Mouse (Mus musculus) heart, embryonic 12.5 days (tissue): ENCODE data around the gene Rabgap1l. TPM values are rescaled to one million over a fixed set of nuclear protein-coding genes. Genes with fewer than 3 reads are reported as not detected.

Experiments used
- ATAC-seq: fragments of 200-750 bp; cut with Nextera tagmentation; 2 replicates; pipeline ENCODE4 v1.8.0; 2017; ENCODE audit warnings: moderate TSS enrichment, moderate library complexity; ENCODE audit not compliant: insufficient number of reproducible peaks, low FRiP score
- H3K27ac ChIP-seq: fragments of 300-500 bp; sonication (generic); 2 replicates; pipeline ENCODE4 v1.5.1; 2016; ENCODE audit warnings: mild to moderate bottlenecking, moderate library complexity; ENCODE audit not compliant: poor library complexity, severe bottlenecking
- H3K27me3 ChIP-seq: fragments of 300-500 bp; sonication (generic); replicated peaks from 2 replicates; pipeline ENCODE4 v1.6.1; 2016; ENCODE audit warnings: mild to moderate bottlenecking, moderate library complexity
- H3K36me3 ChIP-seq: fragments of 300-500 bp; sonication (generic); 2 replicates; pipeline ENCODE4 v1.6.1; 2016; ENCODE audit warnings: mild to moderate bottlenecking, moderate library complexity
- H3K4me1 ChIP-seq: fragments of 300-500 bp; sonication (generic); replicated peaks from 2 replicates; pipeline ENCODE4 v1.6.1; 2016; ENCODE audit warnings: mild to moderate bottlenecking
- H3K4me2 ChIP-seq: fragments of 300-500 bp; sonication (generic); 2 replicates; pipeline ENCODE4 v1.6.1; 2016; ENCODE audit warnings: mild to moderate bottlenecking, moderate library complexity
- H3K4me3 ChIP-seq: fragments of 300-500 bp; sonication (generic); 2 replicates; pipeline ENCODE4 v1.5.1; 2016; ENCODE audit warnings: mild to moderate bottlenecking
- H3K9ac ChIP-seq: fragments of 300-500 bp; sonication (generic); 2 replicates; pipeline ENCODE4 v1.6.1; 2016; ENCODE audit warnings: mild to moderate bottlenecking, moderate library complexity
- H3K9me3 ChIP-seq: fragments of 300-500 bp; sonication (generic); replicated peaks from 2 replicates; pipeline ENCODE4 v1.6.1; 2016; ENCODE audit warnings: mild to moderate bottlenecking, moderate library complexity
- WGBS: fragments of 180-500 bp; shearing (Covaris S2); methylation state at CpG from one replicate; pipeline ENCODE4 v1.1.7; 2016; 5-methylcytosine and 5-hydroxymethylcytosine counted together
- microRNA counts: library from miRNA; unstranded; fragments of <30 nt; microRNA quantifications from one replicate; lab custom pipeline; 2017
- microRNA-seq: library from miRNA; unstranded; fragments of <30 nt; microRNA quantifications from one replicate; pipeline ENCODE4, GENCODE M21; 2017
- polyA plus RNA-seq: library from polyadenylated mRNA; unstranded; fragments of >200 nt; fragmentation: Nextera tagmentation; extraction: Ambion mirVana; gene quantifications from 2 replicates; pipeline ENCODE4 v1.2.1, GENCODE M21; 2016

Gene Rabgap1l
- polyA plus RNA-seq, 1 experiment from 2014 or later, result 81.0 TPM

GRCm38 (mm10) chr1:160210566-160210965 is 582.4 kb downstream of the Rabgap1l start:
- H3K4me2 ChIP-seq, result peak overlapping the region; percentile 78
- WGBS, result 65% methylated on average over 3 of the region's 3 CpGs
- ATAC-seq, result no peak
- peaks cover 11% of the 10 kb centered on the region for H3K4me1 ChIP-seq
- peaks cover 25% of the 10 kb centered on the region for H3K36me3 ChIP-seq
- no peak overlapping the region for H3K4me3 ChIP-seq
- no peaks in the 10 kb centered on the region for H3K27me3 ChIP-seq
- no peak overlapping the region for H3K9ac ChIP-seq
- no peak overlapping the region for H3K27ac ChIP-seq
- H3K9me3 ChIP-seq, result no peaks in the 10 kb centered on the region

- H3K9ac ChIP-seq, result no peak overlapping the region; the same call in 1 of the 2 replicates
- no peak overlapping the region for H3K4me3 ChIP-seq
- H3K27me3 ChIP-seq, result no peaks in the 10 kb centered on the region
- H3K27ac ChIP-seq, result no peak overlapping the region
- no peak for ATAC-seq
- peaks cover 31% of the 10 kb centered on the region for H3K36me3 ChIP-seq
- 81% methylated on average over 2 of the region's 2 CpGs for WGBS
- peaks cover 11% of the 10 kb centered on the region for H3K4me1 ChIP-seq
- H3K4me2 ChIP-seq, result no peak overlapping the region
- no peaks in the 10 kb centered on the region for H3K9me3 ChIP-seq
Measured at GRCm38 (mm10) chr1:160209844-160210243, 583.2 kb downstream of the Rabgap1l start.

- Histone ChIP-seq H3K27ac (no peak overlapping the region), H3K9ac (no peak overlapping the region), H3K4me3 (no peak overlapping the region), H3K36me3 (peaks cover 58% of the 10 kb centered on the region), H3K9me3 (no peaks in the 10 kb centered on the region), H3K27me3 (no peaks in the 10 kb centered on the region), H3K4me1 (peaks cover 3% of the 10 kb centered on the region; the same call in 1 of the 2 replicates), H3K4me2 (no peak overlapping the region)
- no peak for ATAC-seq
Measured at GRCm38 (mm10) chr1:160205486-160205885, 587.5 kb downstream of the Rabgap1l start.

- Histone ChIP-seq H3K36me3 (peaks cover 20% of the 10 kb centered on the region), H3K4me2 (peak overlapping the region; percentile 90), H3K4me1 (peaks cover 11% of the 10 kb centered on the region), H3K27me3 (no peaks in the 10 kb centered on the region), H3K9ac (peak overlapping the region; percentile 87), H3K27ac (peak overlapping the region; percentile 87), H3K9me3 (no peaks in the 10 kb centered on the region), H3K4me3 (peak overlapping the region; percentile 79)
- ATAC-seq, result no peak; the same call in 1 of the 2 replicates
- under 1% methylated on average over 13 of the region's 13 CpGs for WGBS
Measured at GRCm38 (mm10) chr1:160195337-160195663, 597.7 kb downstream of the Rabgap1l start.

- peak; percentile 100 for ATAC-seq
- peak within 1 kb of the TSS; percentile 90 for H3K4me2 ChIP-seq
- H3K27ac ChIP-seq, result peak within 1 kb of the TSS; percentile 87
- peaks cover 18% of the 10 kb centered on the region for H3K36me3 ChIP-seq
- no peaks in the 10 kb centered on the region for H3K9me3 ChIP-seq
- WGBS, result 7% methylated on average over 31 of the region's 31 CpGs
- no peaks in the 10 kb centered on the region for H3K27me3 ChIP-seq
- H3K9ac ChIP-seq, result peak within 1 kb of the TSS; percentile 87
- H3K4me1 ChIP-seq, result peaks cover 11% of the 10 kb centered on the region
- H3K4me3 ChIP-seq, result peak within 1 kb of the TSS; percentile 79
Measured at GRCm38 (mm10) chr1:160194529-160195336, 598.3 kb downstream of the Rabgap1l start, which contains the start of gene Mrps14. Gene Mrps14, plus strand, starts transcription at chr1:160195215.

- Histone ChIP-seq H3K4me2 (peak overlapping the region; percentile 16; the same call in 1 of the 2 replicates), H3K4me1 (no peaks in the 10 kb centered on the region), H3K27me3 (no peaks in the 10 kb centered on the region), H3K27ac (no peak overlapping the region), H3K9ac (no peak overlapping the region), H3K9me3 (no peaks in the 10 kb centered on the region), H3K36me3 (no peaks in the 10 kb centered on the region), H3K4me3 (no peak overlapping the region)
- ATAC-seq, result no peak
- WGBS, result 18% methylated on average over 5 of the region's 5 CpGs
Measured at GRCm38 (mm10) chr1:160184506-160184905, 608.5 kb downstream of the Rabgap1l start.

GRCm38 (mm10) chr1:160181216-160181615 is 611.8 kb downstream of the Rabgap1l start:
- Histone ChIP-seq H3K36me3 (no peaks in the 10 kb centered on the region), H3K4me3 (no peak overlapping the region), H3K27ac (no peak overlapping the region), H3K4me2 (no peak overlapping the region), H3K9ac (no peak overlapping the region), H3K4me1 (no peaks in the 10 kb centered on the region), H3K9me3 (no peaks in the 10 kb centered on the region), H3K27me3 (no peaks in the 10 kb centered on the region)
- WGBS, result 60% methylated on average over 4 of the region's 4 CpGs
- ATAC-seq, result no peak

GRCm38 (mm10) chr1:160176903-160177302 is 616.1 kb downstream of the Rabgap1l start:
- no peak for ATAC-seq
- Histone ChIP-seq H3K9me3 (no peaks in the 10 kb centered on the region), H3K4me1 (no peaks in the 10 kb centered on the region), H3K9ac (no peak overlapping the region), H3K27me3 (no peaks in the 10 kb centered on the region), H3K27ac (no peak overlapping the region), H3K4me2 (no peak overlapping the region), H3K4me3 (no peak overlapping the region), H3K36me3 (no peaks in the 10 kb centered on the region)
- WGBS, result 76% methylated on average over 8 of the region's 8 CpGs

MicroRNAs encoded within 50 kb of the gene (microRNA counts, 519-probe panel; counts per million panel counts)
- 2,504 counts per million, percentile 10 among the panel's probes with 10 or more counts for microRNA mmu-miR-1927 (lab: Ali Mortazavi, UCI)

Small RNAs within 50 kb of the gene (microRNA-seq; reads per million reads assigned to microRNA genes)
- gene Mir1927, result 4.7 reads per million, percentile 16 among the genes with 10 or more reads in this experiment

Other genes with a start within 250 kb of the Rabgap1l start
- 7.9 and 9.6 TPM in 2 replicates for gene Rc3h1, start 113.2 kb upstream of the Rabgap1l start, polyA plus RNA-seq
- gene Serpinc1, start 185.4 kb upstream of the Rabgap1l start, polyA plus RNA-seq, result 2.1 and 2.3 TPM in 2 replicates
- 7.8 and 8.1 TPM in 2 replicates for gene Zbtb37, start 241.6 kb upstream of the Rabgap1l start, polyA plus RNA-seq